Mouse (Mus musculus): ENCODE results near the gene Tssk6. TPM values are rescaled to one million over a fixed set of nuclear protein-coding genes. Genes with fewer than 3 reads are reported as not detected.

Gene Tssk6
- 3.8 and 4.0 TPM in 2 replicates for polyA plus RNA-seq (2015; fragmentation: Nextera tagmentation; extraction: Ambion mirVana)

GRCm38 (mm10) chr8:69902163-69903062, at the start of gene Tssk6, which contains the start of the genes Ndufa13 and Yjefn3:
Gene Tssk6, plus strand, starts transcription at chr8:69902184.
Gene Ndufa13, minus strand, starts transcription at chr8:69902558.
Gene Yjefn3, minus strand, starts transcription at chr8:69902712.
- peak within 1 kb of the TSS; percentile 85 for H3K27ac ChIP-seq
- peak; percentile 41 for ATAC-seq (replicated peaks; ENCODE audit: low FRiP score, low read depth)
- no peaks in the 10 kb centered on the region for H3K27me3 ChIP-seq (ENCODE audit: insufficient read depth, low read length)
- no peak for TF ChIP-seq CTCF (IDR thresholded peaks at IDR 0.05; ENCODE audit: low read depth)
- H3K4me3 ChIP-seq (replicated peaks; ENCODE audit: low read depth, low read length) = peak within 1 kb of the TSS; percentile 55
- no peaks in the 10 kb centered on the region for H3K9me3 ChIP-seq (replicated peaks; ENCODE audit: low read length)
- peak within 1 kb of the TSS; percentile 84 for H3K4me2 ChIP-seq (ENCODE audit: low read length)
- peak within 1 kb of the TSS; percentile 68 for H3K9ac ChIP-seq (ENCODE audit: low read depth, low read length)
- 0 out of 2 replicates have a peak, but pooled peaks cover 3% of the 10 kb centered on the region for H3K36me3 ChIP-seq (ENCODE audit: insufficient read depth, low read length)
- H3K4me1 ChIP-seq (replicated peaks; ENCODE audit: insufficient read depth, low read length) = peaks cover 5% of the 10 kb centered on the region; the same call in 1 of the 2 replicates
- no peak for DNase-seq (ENCODE audit: low spot score)
- WGBS = 2% methylated on average over 89 of the region's 89 CpGs

- H3K36me3 ChIP-seq (ENCODE audit: insufficient read depth, low read length) = no peaks in the 10 kb centered on the region
- no peak overlapping the region for H3K4me3 ChIP-seq (replicated peaks; ENCODE audit: low read depth, low read length)
- no peaks in the 10 kb centered on the region for H3K9me3 ChIP-seq (replicated peaks; ENCODE audit: low read length)
- no peak overlapping the region for H3K9ac ChIP-seq (ENCODE audit: low read depth, low read length)
- DNase-seq (ENCODE audit: low spot score) = no peak
- H3K27me3 ChIP-seq (ENCODE audit: insufficient read depth, low read length) = no peaks in the 10 kb centered on the region
- H3K4me1 ChIP-seq (replicated peaks; ENCODE audit: insufficient read depth, low read length) = no peaks in the 10 kb centered on the region
- no peak overlapping the region for H3K27ac ChIP-seq
- ATAC-seq (replicated peaks; ENCODE audit: low FRiP score, low read depth) = no peak
- WGBS = 93% methylated on average over 10 of the region's 10 CpGs
- no peak for TF ChIP-seq CTCF (IDR thresholded peaks at IDR 0.05; ENCODE audit: low read depth)
- no peak overlapping the region for H3K4me2 ChIP-seq (ENCODE audit: low read length)
Observed at GRCm38 (mm10) chr8:69853869-69854268, 48.1 kb upstream of the Tssk6 start.

DNA sequence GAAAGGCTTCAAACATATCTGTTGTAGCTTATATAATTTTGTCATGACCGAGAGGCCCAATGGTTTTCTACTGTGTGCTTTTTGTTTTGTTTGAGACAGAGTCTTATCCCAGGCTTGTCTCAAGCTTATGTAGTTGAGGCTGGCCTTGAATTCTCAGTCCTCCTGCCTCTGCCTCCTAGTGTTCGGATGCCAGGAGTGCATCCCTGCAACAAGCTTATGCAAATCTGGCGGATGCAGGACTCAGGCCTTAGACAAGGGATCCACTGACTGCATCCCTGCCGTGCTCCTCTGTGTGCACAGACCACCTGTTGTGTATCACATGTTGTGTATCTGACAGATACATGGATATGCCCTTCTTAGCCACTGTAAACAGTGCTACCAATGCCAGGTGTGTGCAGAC, 41.2 kb upstream of the Tssk6 start:
- Histone ChIP-seq H3K4me1 (replicated peaks; ENCODE audit: insufficient read depth, low read length) (no peaks in the 10 kb centered on the region), H3K9ac (ENCODE audit: low read depth, low read length) (no peak overlapping the region), H3K36me3 (ENCODE audit: insufficient read depth, low read length) (no peaks in the 10 kb centered on the region), H3K4me2 (ENCODE audit: low read length) (no peak overlapping the region), H3K4me3 (replicated peaks; ENCODE audit: low read depth, low read length) (no peak overlapping the region), H3K27me3 (ENCODE audit: insufficient read depth, low read length) (no peaks in the 10 kb centered on the region), H3K27ac (no peak overlapping the region), H3K9me3 (replicated peaks; ENCODE audit: low read length) (no peaks in the 10 kb centered on the region)
- 63% methylated on average over 4 of the region's 4 CpGs for WGBS
- DNase-seq (ENCODE audit: low spot score) (no peak), ATAC-seq (replicated peaks; ENCODE audit: low FRiP score, low read depth) (no peak)
- TF ChIP-seq CTCF (IDR thresholded peaks at IDR 0.05; ENCODE audit: low read depth) = peak; percentile 39; the same call in 1 of the 2 replicates

GRCm38 (mm10) chr8:69861251-69861650, 40.7 kb upstream of the Tssk6 start:
- Histone ChIP-seq H3K27ac (no peak overlapping the region), H3K9ac (ENCODE audit: low read depth, low read length) (no peak overlapping the region), H3K27me3 (ENCODE audit: insufficient read depth, low read length) (no peaks in the 10 kb centered on the region), H3K36me3 (ENCODE audit: insufficient read depth, low read length) (no peaks in the 10 kb centered on the region), H3K4me2 (ENCODE audit: low read length) (no peak overlapping the region), H3K9me3 (replicated peaks; ENCODE audit: low read length) (no peaks in the 10 kb centered on the region), H3K4me3 (replicated peaks; ENCODE audit: low read depth, low read length) (no peak overlapping the region), H3K4me1 (replicated peaks; ENCODE audit: insufficient read depth, low read length) (no peaks in the 10 kb centered on the region)
- ATAC-seq (replicated peaks; ENCODE audit: low FRiP score, low read depth) (no peak), DNase-seq (ENCODE audit: low spot score) (no peak)
- 66% methylated on average over 2 of the region's 2 CpGs for WGBS
- no peak for TF ChIP-seq CTCF (IDR thresholded peaks at IDR 0.05; ENCODE audit: low read depth)

- Histone ChIP-seq H3K4me2 (ENCODE audit: low read length) (no peak overlapping the region), H3K9ac (ENCODE audit: low read depth, low read length) (no peak overlapping the region), H3K36me3 (ENCODE audit: insufficient read depth, low read length) (no peaks in the 10 kb centered on the region), H3K4me3 (replicated peaks; ENCODE audit: low read depth, low read length) (no peak overlapping the region), H3K9me3 (replicated peaks; ENCODE audit: low read length) (no peaks in the 10 kb centered on the region), H3K4me1 (replicated peaks; ENCODE audit: insufficient read depth, low read length) (no peaks in the 10 kb centered on the region), H3K27ac (no peak overlapping the region), H3K27me3 (ENCODE audit: insufficient read depth, low read length) (no peaks in the 10 kb centered on the region)
- no peak for ATAC-seq (replicated peaks; ENCODE audit: low FRiP score, low read depth)
- no peak for DNase-seq (ENCODE audit: low spot score)
- no peak for TF ChIP-seq CTCF (IDR thresholded peaks at IDR 0.05; ENCODE audit: low read depth)
- WGBS = 88% methylated on average over 5 of the region's 5 CpGs
Observed at GRCm38 (mm10) chr8:69863387-69864020, 38.5 kb upstream of the Tssk6 start.

GRCm38 (mm10) chr8:69864180-69864579, 37.8 kb upstream of the Tssk6 start:
- no peak overlapping the region for H3K4me2 ChIP-seq (ENCODE audit: low read length)
- H3K36me3 ChIP-seq (ENCODE audit: insufficient read depth, low read length) = no peaks in the 10 kb centered on the region
- ATAC-seq (replicated peaks; ENCODE audit: low FRiP score, low read depth) (no peak), DNase-seq (ENCODE audit: low spot score) (no peak)
- TF ChIP-seq CTCF (IDR thresholded peaks at IDR 0.05; ENCODE audit: low read depth) = no peak
- H3K27ac ChIP-seq = no peak overlapping the region
- H3K9me3 ChIP-seq (replicated peaks; ENCODE audit: low read length) = no peaks in the 10 kb centered on the region
- H3K9ac ChIP-seq (ENCODE audit: low read depth, low read length) = no peak overlapping the region
- H3K4me3 ChIP-seq (replicated peaks; ENCODE audit: low read depth, low read length) = no peak overlapping the region
- 52% methylated on average over 5 of the region's 5 CpGs for WGBS
- H3K27me3 ChIP-seq (ENCODE audit: insufficient read depth, low read length) = no peaks in the 10 kb centered on the region
- H3K4me1 ChIP-seq (replicated peaks; ENCODE audit: insufficient read depth, low read length) = no peaks in the 10 kb centered on the region

Measured in kidney, postnatal 0 days (tissue).